Mouse (Mus musculus) bone marrow, adult 2 months (tissue): ENCODE data around the gene Rab40c. TPM values are rescaled to one million over a fixed set of nuclear protein-coding genes. Genes with fewer than 3 reads are reported as not detected.

ENCODE experiments used
- H3K27ac ChIP-seq: fragments of 200-500 bp; 2 replicates; pipeline ENCODE4 v1.5.1; 2012; ENCODE audit warnings: low read depth, mild to moderate bottlenecking, control low read depth, inconsistent platforms, low read length; ENCODE audit not compliant: control insufficient read depth, poor library complexity, insufficient read depth
- H3K4me1 ChIP-seq: fragments of 200-500 bp; 2 replicates; pipeline ENCODE4 v1.6.1; 2011; ENCODE audit warnings: low read length; ENCODE audit not compliant: control insufficient read depth, insufficient read depth
- H3K4me3 ChIP-seq: fragments of 200-500 bp; replicated peaks from 2 replicates; pipeline ENCODE3; 2011; ENCODE audit warnings: mild to moderate bottlenecking, low read depth, low read length, control low read depth; ENCODE audit not compliant: control insufficient read depth
- CTCF ChIP-seq: fragments of 200-500 bp; IDR thresholded peaks from 2 replicates; pipeline ENCODE4 v1.5.1; 2011; ENCODE audit warnings: low read length, control low read depth; ENCODE audit not compliant: control insufficient read depth, insufficient read depth
- POLR2A ChIP-seq: fragments of 200-500 bp; IDR thresholded peaks from 2 replicates; pipeline ENCODE4 v1.6.1; 2011; ENCODE audit warnings: low read depth, mild to moderate bottlenecking, control low read depth, low read length, borderline replicate concordance; ENCODE audit not compliant: control insufficient read depth
- WGBS: fragments of 180-500 bp; shearing (Covaris S2); methylation state at CpG from one replicate; pipeline ENCODE4 v1.1.7; 2018; 5-methylcytosine and 5-hydroxymethylcytosine counted together
- polyA plus RNA-seq: library from polyadenylated mRNA; stranded (reverse); fragments of >200 nt; gene quantifications from 2 replicates; pipeline ENCODE4 v1.2.4, GENCODE M21; 2011; ENCODE audit warnings: low replicate concordance; ENCODE audit not compliant: missing spikeins, insufficient read depth, insufficient read length

The Rab40c gene
- polyA plus RNA-seq, 1 experiment: 6.9 TPM

- peak; percentile 43; the same call in 1 of the 2 replicates for TF ChIP-seq POLR2A
- 0 out of 2 replicates have a peak, but pooled peaks have one; percentile 8 for TF ChIP-seq CTCF
- Histone ChIP-seq H3K27ac (peak overlapping the region; percentile 94), H3K4me1 (peaks cover 2% of the 10 kb centered on the region; the same call in 1 of the 2 replicates), H3K4me3 (peak overlapping the region; percentile 88)
- under 1% methylated on average over 40 of the region's 40 CpGs for WGBS
Measured at GRCm38 (mm10) chr17:25919786-25920642, 487 bp upstream of the Rab40c start.

GRCm38 (mm10) chr17:25918037-25918750 lies 1.3 kb downstream of the Rab40c start:
- 84% methylated on average over 9 of the region's 9 CpGs for WGBS
- H3K4me3 ChIP-seq: no peak overlapping the region

GRCm38 (mm10) chr17:25916931-25917647 lies 2.4 kb downstream of the Rab40c start:
- Histone ChIP-seq H3K27ac (no peak overlapping the region), H3K4me1 (peaks cover 4% of the 10 kb centered on the region; the same call in 1 of the 2 replicates), H3K4me3 (no peak overlapping the region)
- TF ChIP-seq POLR2A (no peak), CTCF (no peak)
- WGBS: 73% methylated on average over 8 of the region's 8 CpGs

More at GRCm38 (mm10) chr17:25918037-25918750, 1.3 kb downstream of the Rab40c start:
- Histone ChIP-seq H3K27ac (no peak overlapping the region), H3K4me1 (peaks cover 4% of the 10 kb centered on the region; the same call in 1 of the 2 replicates)
- TF ChIP-seq POLR2A: no peak
- no peak for TF ChIP-seq CTCF

- Histone ChIP-seq H3K4me3 (no peak overlapping the region), H3K4me1 (peaks cover 4% of the 10 kb centered on the region; the same call in 1 of the 2 replicates), H3K27ac (no peak overlapping the region)
- WGBS: 62% methylated on average over 4 of the region's 4 CpGs
- TF ChIP-seq POLR2A: no peak
- no peak for TF ChIP-seq CTCF
Measured at GRCm38 (mm10) chr17:25914295-25914694, 5.2 kb downstream of the Rab40c start.

GRCm38 (mm10) chr17:25913877-25914275 lies 5.7 kb downstream of the Rab40c start:
- TF ChIP-seq POLR2A (no peak), CTCF (no peak)
- WGBS: 0% methylated on average over 1 of the region's 1 CpGs
- Histone ChIP-seq H3K27ac (no peak overlapping the region), H3K4me1 (peaks cover 4% of the 10 kb centered on the region; the same call in 1 of the 2 replicates), H3K4me3 (no peak overlapping the region)

GRCm38 (mm10) chr17:25913186-25913876 lies 6.2 kb downstream of the Rab40c start:
- Histone ChIP-seq H3K27ac (no peak overlapping the region), H3K4me1 (peaks cover 4% of the 10 kb centered on the region; the same call in 1 of the 2 replicates)

GRCm38 (mm10) chr17:25911816-25912215 lies 7.7 kb downstream of the Rab40c start:
- H3K27ac ChIP-seq: no peak overlapping the region
- no peak overlapping the region for H3K4me3 ChIP-seq
- 71% methylated on average over 4 of the region's 4 CpGs for WGBS
- TF ChIP-seq CTCF (no peak), POLR2A (no peak)
- peaks cover 2% of the 10 kb centered on the region; the same call in 1 of the 2 replicates for H3K4me1 ChIP-seq

More at GRCm38 (mm10) chr17:25913186-25913876, 6.2 kb downstream of the Rab40c start:
- 68% methylated on average over 14 of the region's 14 CpGs for WGBS
- TF ChIP-seq POLR2A (no peak), CTCF (no peak)
- H3K4me3 ChIP-seq: no peak overlapping the region

- Histone ChIP-seq H3K4me3 (no peak overlapping the region), H3K4me1 (no peaks in the 10 kb centered on the region; the same call in 1 of the 2 replicates), H3K27ac (no peak overlapping the region)
- 82% methylated on average over 2 of the region's 2 CpGs for WGBS
- no peak for TF ChIP-seq POLR2A
- TF ChIP-seq CTCF: no peak
Measured at GRCm38 (mm10) chr17:25907640-25908039, 11.9 kb downstream of the Rab40c start.
